Mouse (Mus musculus): Measurements from ENCODE around the gene Ube2k.

The Ube2k gene

DNA sequence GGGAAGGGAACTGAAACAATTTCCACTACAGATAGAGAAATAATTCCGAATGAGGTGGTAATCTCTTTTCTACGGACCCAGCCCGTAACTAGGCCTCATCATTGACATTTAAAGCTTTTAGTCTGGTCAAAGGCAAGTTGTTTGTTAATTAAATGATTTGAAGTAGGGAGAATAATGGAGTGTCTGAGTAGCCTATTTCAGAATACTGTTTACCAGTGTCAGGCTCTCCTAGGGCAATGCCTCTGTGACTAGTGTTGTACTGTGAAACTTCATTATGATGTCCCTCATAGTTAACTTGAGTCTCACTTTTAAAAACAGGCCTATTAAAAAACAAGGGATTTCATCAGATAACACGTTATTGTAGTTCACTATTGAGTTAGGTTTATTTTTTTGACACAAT, 1.1 kb downstream of the Ube2k start:
- DNase-seq, result no peak

DNA sequence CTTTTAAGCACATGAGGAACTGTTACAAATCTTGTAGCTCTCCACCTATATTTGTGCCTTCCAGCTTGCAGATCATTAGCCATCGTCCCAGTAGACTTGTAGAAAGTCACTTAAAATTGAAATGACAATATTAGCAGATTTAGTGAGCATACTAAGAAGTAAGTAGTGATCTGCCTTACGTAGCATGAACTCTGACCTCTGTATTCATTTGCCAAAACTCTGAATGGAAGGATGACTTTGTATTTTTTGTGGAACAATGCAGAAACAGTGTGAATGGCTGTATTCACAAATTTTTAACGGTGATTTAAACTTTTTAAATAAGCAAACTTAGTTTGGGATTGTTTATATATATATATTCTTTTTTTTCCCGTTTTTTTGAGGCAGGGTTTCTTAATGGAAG, 1.8 kb downstream of the Ube2k start:
- no peak for DNase-seq

DNA sequence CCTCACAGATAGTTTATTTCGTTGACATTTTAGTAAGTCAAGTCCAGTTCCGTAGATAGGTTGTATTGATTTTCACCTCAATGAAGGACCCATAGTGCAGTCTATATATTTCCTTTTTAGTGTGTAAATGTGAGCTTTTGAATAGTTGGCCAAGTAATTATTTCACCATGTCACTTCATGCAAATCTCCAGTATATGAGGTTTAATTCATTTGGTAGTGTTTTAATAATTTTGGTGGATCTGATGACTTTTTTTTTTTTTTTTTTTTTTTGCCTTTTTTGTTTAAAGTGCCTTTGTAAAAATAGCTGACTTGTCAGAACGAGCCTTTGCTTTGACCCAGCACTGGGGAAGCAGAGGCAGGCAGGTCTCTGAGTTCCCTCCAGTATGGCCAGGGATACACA, 2.8 kb downstream of the Ube2k start:
- DNase-seq, result no peak

DNA sequence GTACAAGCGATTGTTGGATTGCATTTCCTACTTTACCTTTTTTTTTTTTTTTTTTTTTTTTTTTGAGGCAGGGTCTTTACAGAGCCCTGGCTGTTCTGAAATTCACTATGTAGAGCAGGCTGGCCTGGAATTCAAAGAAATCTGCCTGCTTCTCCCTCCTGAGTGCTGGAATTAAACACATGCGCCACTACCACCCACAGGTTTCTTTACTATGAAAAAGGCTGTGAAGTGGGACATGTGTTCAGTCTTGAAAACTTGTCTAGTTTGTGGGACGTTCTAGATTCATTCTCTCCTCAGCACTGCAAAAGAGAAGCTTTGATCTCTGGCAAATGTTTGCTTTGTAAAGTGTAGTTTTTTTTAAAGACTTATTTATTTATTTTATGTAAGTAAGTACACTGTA, 4.9 kb downstream of the Ube2k start:
- DNase-seq, result no peak

DNA sequence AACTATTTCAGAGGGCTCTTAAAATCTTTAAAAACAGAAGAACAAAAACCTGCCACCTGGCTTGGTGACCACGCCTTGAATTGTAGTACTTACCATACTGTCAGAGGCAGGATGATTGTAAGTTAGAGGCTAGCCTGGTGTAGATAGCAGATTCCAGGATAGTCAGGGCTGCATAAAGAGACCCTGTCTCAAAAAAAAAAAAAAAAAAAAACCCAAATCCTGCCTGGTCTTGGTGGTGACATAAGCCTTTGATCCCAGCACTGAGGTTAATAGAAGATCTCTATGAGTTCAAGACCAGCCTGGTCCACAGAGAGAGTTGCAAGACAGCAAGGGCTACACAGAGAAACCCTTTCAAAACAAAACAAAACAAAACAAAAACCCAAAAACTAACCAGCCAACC, 6.5 kb downstream of the Ube2k start:
- no peak for DNase-seq

DNA sequence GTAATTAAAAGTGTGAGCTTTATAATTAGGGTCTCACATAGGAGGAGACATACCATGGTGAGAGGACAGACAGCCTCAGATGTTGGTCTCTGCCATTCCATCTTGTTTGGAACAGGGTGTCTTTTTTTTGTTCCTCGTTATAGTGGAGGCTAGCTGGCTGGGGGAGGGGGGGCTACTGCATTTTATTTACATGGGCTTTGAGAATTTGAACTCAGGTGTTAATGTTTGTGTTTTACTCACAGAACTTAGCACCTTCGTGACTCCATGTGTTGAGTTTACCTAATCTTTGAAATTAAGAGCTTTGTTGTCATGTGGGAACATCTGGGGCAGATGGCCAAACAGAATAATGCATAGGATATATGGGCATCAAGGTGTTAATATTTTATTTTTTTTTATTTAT, 7.6 kb downstream of the Ube2k start:
- no peak for DNase-seq

DNA sequence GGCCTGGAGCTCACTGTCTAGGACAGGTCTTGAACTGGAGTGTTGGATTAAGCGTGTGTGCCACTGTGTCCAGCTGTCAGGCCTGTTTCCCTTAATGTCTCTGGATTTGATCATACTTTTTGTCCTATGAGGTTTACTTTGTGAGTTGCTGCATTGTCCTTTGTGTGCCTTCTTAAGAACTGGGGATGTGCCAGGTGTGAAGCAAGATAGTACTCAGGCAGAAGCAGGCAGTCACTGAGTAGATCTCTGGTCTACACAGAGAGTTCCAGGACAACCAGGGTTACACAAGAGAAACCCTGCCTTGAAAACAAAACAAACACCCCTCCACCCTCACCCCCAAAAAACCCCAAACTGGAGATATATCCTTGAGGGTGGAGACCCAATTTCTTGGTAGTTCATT, 12.6 kb downstream of the Ube2k start:
- DNase-seq, result no peak

DNA sequence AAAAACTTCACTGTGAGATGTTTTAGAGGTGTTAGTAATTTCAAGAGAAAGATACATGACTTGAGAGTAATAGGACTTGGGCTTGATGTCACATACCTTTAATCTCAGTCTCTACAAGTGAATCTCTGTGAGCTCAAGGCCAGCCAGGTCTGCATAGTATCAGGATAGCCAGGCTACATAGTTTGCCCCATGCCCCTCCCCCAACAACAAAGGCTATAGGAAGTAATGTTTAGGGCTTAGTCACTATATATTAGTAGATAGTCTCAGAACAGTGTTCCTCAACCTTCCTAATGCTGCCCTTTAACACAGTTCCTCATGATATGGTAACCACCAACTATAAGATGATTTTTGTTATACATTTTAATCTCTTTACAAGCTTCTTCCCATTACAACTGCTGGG, 20.1 kb downstream of the Ube2k start:
- DNase-seq, result no peak

DNA sequence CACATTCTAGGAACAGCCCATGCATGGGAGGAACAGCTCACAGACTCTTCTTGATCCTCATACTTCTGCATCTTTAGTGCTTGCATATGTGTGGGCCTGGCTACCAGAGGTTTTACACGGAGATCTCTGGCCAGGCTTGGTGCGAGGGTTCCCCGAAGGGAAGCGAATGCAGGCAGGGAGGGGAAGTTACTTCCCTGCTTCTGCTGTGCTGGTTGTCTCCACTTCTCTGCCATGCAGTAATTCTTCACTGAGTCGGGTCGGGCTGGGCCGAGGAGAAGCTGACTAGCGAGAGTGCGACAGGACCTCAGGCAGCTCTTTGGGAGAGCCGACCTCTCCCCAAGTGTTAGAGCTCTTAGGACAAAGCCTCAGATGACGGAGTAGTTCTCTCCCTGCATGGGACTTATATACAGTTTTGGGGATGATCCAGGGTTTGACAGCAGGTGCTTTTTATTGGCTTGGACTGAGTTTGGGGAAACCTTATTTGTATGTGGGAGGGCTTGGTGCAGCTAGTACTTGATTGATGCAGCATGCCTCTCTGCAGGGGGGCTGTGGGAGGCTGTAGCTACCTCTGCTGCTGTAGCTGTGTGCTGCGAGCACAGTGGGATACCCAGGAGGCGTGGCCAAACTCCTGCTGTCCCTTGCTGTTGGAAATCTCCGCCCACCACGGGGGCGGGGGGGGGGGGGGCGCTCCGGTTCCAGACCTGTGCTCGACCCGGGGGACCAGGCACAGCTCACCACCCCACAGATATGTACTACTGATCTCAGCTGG, 24.3 kb downstream of the Ube2k start:
- no peak for DNase-seq

DNA sequence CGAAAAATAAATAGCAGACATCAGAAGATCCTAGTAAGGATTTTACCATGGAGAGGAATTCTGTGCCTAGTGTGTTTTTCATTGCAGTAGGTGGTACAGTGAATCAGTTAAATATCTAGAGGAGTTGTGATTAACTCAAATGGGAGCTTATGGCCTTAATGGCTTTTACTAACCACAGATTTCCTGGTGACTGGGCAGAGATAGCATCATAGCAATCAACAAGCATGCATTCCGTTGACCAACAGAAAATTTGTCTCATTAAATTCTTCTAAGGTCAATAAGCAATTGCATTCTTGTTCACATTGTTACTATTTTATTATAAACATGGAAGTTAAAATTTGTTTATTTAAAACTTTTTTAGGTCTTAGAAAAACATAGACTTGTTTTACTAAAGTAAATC, 28.5 kb downstream of the Ube2k start:
- DNase-seq, result no peak

DNA sequence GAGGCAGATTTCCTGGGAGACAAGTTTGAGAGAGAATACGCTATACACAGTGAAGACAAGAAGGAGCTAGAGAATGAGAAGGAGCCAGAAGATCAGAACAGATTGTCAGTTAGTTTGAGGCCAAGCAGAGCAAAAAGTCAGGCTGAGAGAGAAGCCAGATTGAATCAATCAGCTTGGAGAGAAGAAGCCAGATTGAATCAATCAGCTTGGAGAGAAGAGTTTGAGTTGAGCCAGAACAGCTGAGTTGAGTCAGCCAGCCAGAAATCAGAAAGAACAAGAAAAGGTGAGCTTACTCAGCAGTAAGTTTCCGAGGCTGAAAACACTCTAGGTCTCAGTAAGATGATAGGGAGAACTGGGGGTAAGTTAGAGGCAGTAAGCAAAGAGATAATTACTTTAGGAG, 37.8 kb downstream of the Ube2k start:
- no peak for DNase-seq

DNA sequence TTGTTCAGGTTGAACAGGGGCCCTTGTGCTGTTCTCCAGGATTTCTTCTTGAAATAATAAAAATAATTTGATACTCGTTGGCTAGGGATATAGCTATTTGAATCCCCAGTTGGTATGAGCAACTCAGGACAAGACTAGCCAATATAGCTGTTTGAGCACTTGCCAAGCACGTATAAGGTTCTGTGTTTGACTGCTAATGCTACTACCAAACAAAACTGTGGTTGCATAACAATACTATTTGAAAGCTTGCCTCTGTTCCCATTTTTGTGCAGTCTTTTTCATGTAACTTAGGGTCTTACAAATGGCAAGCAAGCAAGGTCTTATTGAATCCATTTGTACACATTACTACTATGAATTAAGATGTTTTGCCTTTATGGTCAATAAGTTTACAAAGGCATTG, 38.9 kb downstream of the Ube2k start:
- DNase-seq, result no peak

DNA sequence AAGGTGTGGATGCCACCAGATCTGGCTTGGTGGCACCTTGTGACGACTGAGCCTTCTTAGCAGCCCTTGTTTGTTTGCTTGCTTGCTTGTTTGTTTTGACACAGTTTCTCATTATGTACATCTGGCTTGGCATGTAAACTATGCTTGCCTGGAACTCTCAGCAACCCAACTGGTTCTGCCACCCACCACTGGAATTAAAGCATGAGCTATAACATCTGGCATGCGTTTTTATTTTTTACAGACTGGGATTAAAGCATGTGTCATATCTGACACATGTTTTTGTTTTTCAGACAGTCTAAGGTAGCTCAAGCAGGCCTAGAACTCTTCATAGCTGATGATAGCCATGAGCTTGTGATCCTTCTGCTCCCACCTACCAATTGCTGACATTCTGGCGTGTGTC, 41.5 kb downstream of the Ube2k start:
- no peak for DNase-seq

DNA sequence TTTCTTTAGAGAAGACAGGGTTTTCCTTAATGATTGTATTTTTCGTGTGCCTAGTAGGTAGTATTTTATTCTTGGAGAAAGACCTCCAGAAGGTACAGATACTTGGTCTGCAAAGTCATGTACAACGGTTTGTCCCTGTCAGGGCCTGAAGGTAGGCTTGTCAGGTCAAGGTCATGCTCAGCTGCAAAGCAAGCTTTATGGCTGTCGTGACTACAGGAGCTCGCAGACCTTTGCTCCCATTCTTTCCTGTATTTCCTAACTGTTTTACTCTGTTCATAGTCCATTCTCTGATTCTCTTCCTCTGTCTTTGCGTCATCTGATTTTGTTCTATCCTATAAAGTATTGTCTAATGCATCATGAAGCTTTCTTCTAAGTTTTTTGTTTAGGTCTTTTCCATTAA, 49.3 kb downstream of the Ube2k start:
- DNase-seq, result no peak

DNA sequence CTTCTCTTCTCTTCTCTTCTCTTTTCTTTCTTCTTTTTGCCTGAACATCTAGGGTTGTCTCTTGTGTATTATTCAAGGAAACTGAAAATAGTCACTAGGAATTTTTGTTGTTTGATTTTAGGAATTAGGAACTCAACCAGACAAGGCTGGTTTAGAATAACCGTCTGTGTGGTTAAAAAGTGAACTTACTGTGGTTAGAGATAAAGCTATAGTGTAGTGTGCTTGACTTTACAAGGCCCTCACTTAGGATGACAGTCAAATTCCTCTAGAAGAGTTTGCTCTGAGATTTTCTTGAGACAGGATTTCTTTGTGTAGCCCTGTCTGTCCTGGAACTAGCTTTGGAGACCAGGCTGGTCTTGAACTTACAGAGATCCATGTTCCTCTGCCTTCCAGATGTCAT, 53.2 kb downstream of the Ube2k start:
- no peak for DNase-seq

DNA sequence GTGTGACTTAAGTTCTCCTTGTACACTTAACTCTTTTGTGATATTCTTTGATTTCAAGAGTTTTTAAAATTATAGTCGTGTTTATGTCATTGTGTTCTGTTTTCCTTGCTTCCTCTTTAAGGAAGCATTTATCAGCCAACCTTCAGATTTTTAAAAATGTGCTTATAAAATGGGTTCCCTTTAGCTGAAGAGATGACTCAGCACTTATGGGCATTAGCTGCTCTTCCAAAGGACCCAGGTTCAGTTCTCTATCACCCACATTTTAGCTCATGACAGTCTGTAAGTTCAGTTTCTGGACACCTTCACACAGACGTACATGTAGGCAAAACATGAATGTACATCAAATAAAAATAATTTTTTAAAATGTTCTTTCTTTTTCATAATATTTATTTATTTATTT, 55.4 kb downstream of the Ube2k start:
- DNase-seq, result no peak

DNA sequence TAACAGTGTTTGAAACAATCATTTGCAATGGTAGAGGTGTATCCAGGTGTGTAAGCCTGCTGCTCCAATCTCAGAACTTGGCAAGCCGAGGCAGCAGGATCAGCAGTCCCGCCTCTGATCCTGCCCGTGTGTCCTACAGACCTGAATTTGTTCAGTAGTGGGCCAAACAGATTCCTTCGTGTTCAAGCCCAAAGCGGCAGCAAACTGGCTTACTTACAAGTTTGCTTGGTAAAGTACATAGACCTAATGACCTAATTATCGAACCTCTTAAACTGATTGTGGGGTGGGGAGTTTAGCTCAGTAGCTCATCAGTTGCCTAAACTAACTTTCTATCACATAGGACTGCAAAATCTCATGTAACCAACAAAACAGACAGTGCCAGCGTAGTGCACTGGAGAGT, 62.6 kb downstream of the Ube2k start:
- DNase-seq, result no peak

DNA sequence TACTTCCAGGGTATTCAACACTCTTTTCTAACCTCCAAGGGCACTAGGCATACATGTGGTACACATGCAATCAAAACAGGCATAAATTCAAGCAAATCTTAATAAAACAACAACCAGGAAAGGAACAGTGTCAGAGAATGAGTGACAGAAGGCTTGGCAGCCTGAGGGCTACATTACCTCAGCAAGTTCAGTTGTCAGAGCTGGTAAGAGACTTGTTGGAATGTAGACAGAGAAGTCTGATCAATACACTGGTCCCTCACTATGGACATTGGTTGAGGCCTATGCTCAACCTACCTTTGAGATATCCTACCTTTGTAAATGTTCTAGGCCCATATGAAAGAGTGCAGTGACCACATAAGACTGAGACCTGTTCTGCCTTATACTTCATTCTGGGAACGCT, 69.8 kb downstream of the Ube2k start:
- DNase-seq, result no peak

DNA sequence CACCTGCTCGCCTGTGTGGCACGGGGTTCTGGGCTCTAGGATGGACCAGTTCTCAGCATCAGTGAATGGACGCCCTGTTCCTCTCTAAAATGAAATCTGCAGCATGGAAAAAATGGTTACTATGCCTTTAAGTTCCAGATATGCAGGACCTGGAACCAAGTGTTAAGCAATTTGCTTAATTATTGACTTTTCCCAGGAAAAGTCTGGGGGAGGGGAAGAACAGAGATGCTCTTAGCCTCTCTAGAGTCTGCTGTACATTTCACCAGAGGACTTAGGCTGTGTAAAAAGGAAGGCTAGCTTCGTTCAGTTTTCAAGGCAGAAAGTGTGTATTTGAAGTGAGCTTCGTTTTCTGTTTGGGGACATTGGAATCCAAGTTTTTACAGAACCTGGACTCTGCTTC, 72.7 kb downstream of the Ube2k start:
- no peak for DNase-seq

DNA sequence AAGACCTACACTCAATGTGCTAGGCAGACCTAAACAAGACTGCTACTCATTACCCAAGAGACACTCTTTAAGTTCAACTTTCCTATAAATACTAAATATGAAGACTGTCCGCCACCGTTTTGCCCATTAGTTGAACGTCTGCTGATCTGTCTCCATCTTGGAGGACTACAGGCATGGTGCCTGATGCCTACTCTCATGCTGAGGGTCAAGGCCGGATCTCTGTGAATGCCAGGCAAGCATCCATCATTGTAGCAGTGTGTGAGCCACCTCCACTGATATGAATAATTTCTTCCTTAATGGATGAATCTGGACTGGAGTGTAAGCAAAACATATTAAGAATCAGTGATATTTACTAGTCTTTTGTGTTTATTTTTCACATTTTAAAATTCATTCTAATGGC, 73.5 kb downstream of the Ube2k start:
- no peak for DNase-seq

DNA sequence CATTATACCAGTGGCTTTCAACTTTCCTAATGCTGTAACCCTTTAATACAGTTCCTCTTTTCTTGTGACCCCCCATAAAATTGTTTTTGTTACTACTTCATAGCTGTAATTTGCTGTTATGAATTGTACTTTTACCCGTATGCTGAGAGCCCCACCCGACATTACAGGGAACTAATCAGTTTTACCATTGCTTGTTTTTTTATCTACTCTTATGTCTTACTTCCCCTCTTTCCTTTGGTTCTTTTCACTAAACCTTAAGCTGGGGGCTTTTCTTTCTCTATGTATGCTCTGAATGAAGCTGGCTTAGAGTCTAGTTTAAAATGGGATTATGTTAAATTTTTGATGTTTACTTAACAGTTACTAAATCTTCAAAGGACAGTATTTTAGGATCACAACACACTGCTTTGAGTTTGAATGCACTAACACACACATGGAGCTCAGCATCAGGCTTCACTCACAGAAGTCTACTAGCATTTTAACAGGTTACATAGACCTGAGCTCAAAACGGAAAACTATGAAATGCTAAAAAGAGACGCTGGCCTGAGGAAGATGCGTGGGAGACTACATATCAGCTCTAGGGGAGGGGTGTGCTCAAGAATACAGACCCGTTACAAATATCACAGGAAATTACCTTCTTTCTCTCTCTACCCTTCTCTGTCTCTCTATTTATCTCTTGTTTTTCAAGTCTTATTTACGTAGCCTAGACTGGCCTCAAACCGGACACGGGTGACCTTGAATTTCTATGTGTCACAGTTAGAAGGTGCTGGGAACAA, 76.3 kb downstream of the Ube2k start:
- no peak for DNase-seq

DNA sequence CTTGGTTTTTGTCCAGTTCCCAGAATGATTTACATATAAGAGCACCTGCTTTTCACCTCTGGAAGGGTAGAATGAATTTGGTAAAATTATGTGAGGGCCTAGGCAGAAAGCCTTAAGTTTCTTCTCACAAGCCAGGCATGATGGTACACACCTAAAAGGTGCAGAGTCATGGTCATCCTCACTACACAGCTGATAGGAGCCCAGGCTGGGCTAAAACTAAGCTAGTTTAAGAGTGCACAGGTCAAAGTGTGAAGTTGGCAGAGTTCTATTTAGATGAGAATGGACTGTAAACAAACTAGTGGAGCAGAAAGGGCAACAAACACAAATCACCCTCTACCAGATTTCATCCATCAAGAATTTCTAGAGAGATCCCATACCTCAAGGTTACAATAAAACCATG, 87.3 kb downstream of the Ube2k start:
- no peak for DNase-seq

DNA sequence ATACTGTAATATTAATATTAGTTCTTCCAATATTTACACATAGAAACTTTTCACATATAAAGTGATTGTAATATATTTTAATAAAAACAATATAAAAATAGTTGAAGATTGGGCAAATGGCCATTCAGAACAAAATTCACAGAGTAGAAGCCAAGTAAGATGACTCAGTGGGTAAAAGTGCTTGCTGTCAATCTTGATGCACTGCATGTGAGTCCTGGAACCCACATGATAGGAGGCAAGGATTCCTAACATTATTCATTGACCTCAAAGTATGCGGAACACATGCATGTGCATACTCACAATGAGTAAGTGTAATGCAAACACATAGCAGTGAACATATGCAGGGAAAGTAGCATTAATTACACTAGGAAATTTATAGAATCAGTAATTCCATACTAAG, 101.9 kb downstream of the Ube2k start:
- DNase-seq, result no peak

Measured in thymus, postnatal 14 days (tissue).